Mouse (Mus musculus) midbrain, embryonic 14.5 days (tissue): ENCODE data around the gene Ceacam19. TPM values are rescaled to one million over a fixed set of nuclear protein-coding genes. Genes with fewer than 3 reads are reported as not detected.

ENCODE experiments used
- ATAC-seq: fragments of 200-750 bp; cut with Nextera tagmentation; 2 replicates; pipeline ENCODE4 v1.8.0; 2017; ENCODE audit warnings: moderate number of reproducible peaks, moderate library complexity; ENCODE audit not compliant: low FRiP score, low TSS enrichment
- DNase-seq: peaks from one replicate; pipeline ENCODE4 v3.0.0-alpha.2; 2015
- H3K27ac ChIP-seq: fragments of 300-500 bp; sonication (generic); replicated peaks from 2 replicates; pipeline ENCODE4 v1.5.1; 2014; ENCODE audit warnings: mild to moderate bottlenecking, low read depth, low read length, moderate library complexity
- H3K27me3 ChIP-seq: fragments of 300-500 bp; sonication (generic); 2 replicates; pipeline ENCODE4 v1.6.1; 2014; ENCODE audit warnings: low read length, control low read depth, mixed read lengths; ENCODE audit not compliant: control insufficient read depth, insufficient read depth
- H3K36me3 ChIP-seq: fragments of 300-500 bp; sonication (generic); 2 replicates; pipeline ENCODE4 v1.6.1; 2014; ENCODE audit warnings: low read length, control low read depth; ENCODE audit not compliant: control insufficient read depth, insufficient read depth
- H3K4me1 ChIP-seq: fragments of 300-500 bp; sonication (generic); 2 replicates; pipeline ENCODE4 v1.6.1; 2014; ENCODE audit warnings: mild to moderate bottlenecking, antibody characterized with exemption, low read length, control low read depth; ENCODE audit not compliant: control insufficient read depth, insufficient read depth
- H3K4me2 ChIP-seq: fragments of 300-500 bp; sonication (generic); 2 replicates; pipeline ENCODE4 v1.6.1; 2014; ENCODE audit warnings: mild to moderate bottlenecking, low read length, moderate library complexity
- H3K4me3 ChIP-seq: fragments of 300-500 bp; sonication (generic); replicated peaks from 2 replicates; pipeline ENCODE4 v1.5.1; 2014; ENCODE audit warnings: low read depth, low read length
- H3K9ac ChIP-seq: fragments of 300-500 bp; sonication (generic); replicated peaks from 2 replicates; pipeline ENCODE4 v1.6.1; 2014; ENCODE audit warnings: mild to moderate bottlenecking, low read length, moderate library complexity
- H3K9me3 ChIP-seq: fragments of 300-500 bp; sonication (generic); 2 replicates; pipeline ENCODE4 v1.6.1; 2016; ENCODE audit warnings: low read length, control low read depth, mixed read lengths; ENCODE audit not compliant: control insufficient read depth
- WGBS: fragments of 180-500 bp; shearing (Covaris S2); extraction: QIAGEN DNeasy Blood & Tissue Kit; methylation state at CpG from one replicate; pipeline ENCODE4 v1.1.7; 2014; 5-methylcytosine and 5-hydroxymethylcytosine counted together
- polyA plus RNA-seq: library from polyadenylated mRNA; unstranded; fragments of >200 nt; fragmentation: Nextera tagmentation; extraction: Ambion mirVana; gene quantifications from 2 replicates; pipeline ENCODE4 v1.2.1, GENCODE M21; 2014

Ceacam19 gene
- polyA plus RNA-seq, 1 experiment from 2014 or later, result not detected

- WGBS, result 90% methylated on average over 16 of the region's 16 CpGs
- ATAC-seq (no peak), DNase-seq (no peak)
- Histone ChIP-seq H3K4me3 (no peak overlapping the region), H3K9ac (no peak overlapping the region), H3K27ac (no peak overlapping the region), H3K4me1 (no peaks in the 10 kb centered on the region), H3K36me3 (no peaks in the 10 kb centered on the region), H3K9me3 (no peaks in the 10 kb centered on the region), H3K4me2 (no peak overlapping the region), H3K27me3 (no peaks in the 10 kb centered on the region)
Observed at GRCm38 (mm10) chr7:19867751-19868399, 19.9 kb downstream of the Ceacam19 start.

- no peak for DNase-seq
- no peaks in the 10 kb centered on the region for H3K27me3 ChIP-seq
- WGBS, result 89% methylated on average over 6 of the region's 6 CpGs
- no peak overlapping the region for H3K9ac ChIP-seq
- ATAC-seq, result no peak
- H3K36me3 ChIP-seq, result no peaks in the 10 kb centered on the region
- no peak overlapping the region for H3K27ac ChIP-seq
- H3K4me3 ChIP-seq, result no peak overlapping the region
- no peaks in the 10 kb centered on the region for H3K4me1 ChIP-seq
- no peak overlapping the region for H3K4me2 ChIP-seq
- H3K9me3 ChIP-seq, result no peaks in the 10 kb centered on the region
Observed at GRCm38 (mm10) chr7:19866490-19866889, 21.3 kb downstream of the Ceacam19 start.

GRCm38 (mm10) chr7:19865246-19866036 is 22.3 kb downstream of the Ceacam19 start:
- H3K4me2 ChIP-seq, result no peak overlapping the region
- no peaks in the 10 kb centered on the region for H3K27me3 ChIP-seq
- no peaks in the 10 kb centered on the region for H3K36me3 ChIP-seq
- H3K4me1 ChIP-seq, result no peaks in the 10 kb centered on the region
- H3K4me3 ChIP-seq, result no peak overlapping the region
- DNase-seq (no peak), ATAC-seq (no peak)
- no peak overlapping the region for H3K27ac ChIP-seq
- H3K9ac ChIP-seq, result no peak overlapping the region
- no peaks in the 10 kb centered on the region for H3K9me3 ChIP-seq
- 86% methylated on average over 8 of the region's 8 CpGs for WGBS

GRCm38 (mm10) chr7:19864241-19864640 is 23.5 kb downstream of the Ceacam19 start:
- H3K4me2 ChIP-seq, result no peak overlapping the region
- no peak for DNase-seq
- H3K4me3 ChIP-seq, result no peak overlapping the region
- no peaks in the 10 kb centered on the region for H3K36me3 ChIP-seq
- H3K27me3 ChIP-seq, result no peaks in the 10 kb centered on the region
- H3K9me3 ChIP-seq, result no peaks in the 10 kb centered on the region
- H3K27ac ChIP-seq, result no peak overlapping the region
- H3K4me1 ChIP-seq, result no peaks in the 10 kb centered on the region
- no peak overlapping the region for H3K9ac ChIP-seq
- WGBS, result 36% methylated on average over 2 of the region's 2 CpGs
- ATAC-seq, result no peak

GRCm38 (mm10) chr7:19861199-19861598 is 26.6 kb downstream of the Ceacam19 start, which contains the start of gene Ceacam16:
Gene Ceacam16 (minus strand): TSS chr7:19861299.
- H3K36me3 ChIP-seq, result no peaks in the 10 kb centered on the region
- H3K4me3 ChIP-seq, result no peak within 1 kb of the TSS
- no peak within 1 kb of the TSS for H3K4me2 ChIP-seq
- H3K4me1 ChIP-seq, result no peaks in the 10 kb centered on the region
- 81% methylated on average over 9 of the region's 9 CpGs for WGBS
- no peak within 1 kb of the TSS for H3K9ac ChIP-seq
- ATAC-seq, result no peak
- no peak within 1 kb of the TSS for H3K27ac ChIP-seq
- no peaks in the 10 kb centered on the region for H3K9me3 ChIP-seq
- no peak for DNase-seq
- H3K27me3 ChIP-seq, result no peaks in the 10 kb centered on the region

- 77% methylated on average over 10 of the region's 10 CpGs for WGBS
Observed at GRCm38 (mm10) chr7:19859740-19860139, 28.0 kb downstream of the Ceacam19 start.

GRCm38 (mm10) chr7:19856283-19856682 is 31.5 kb downstream of the Ceacam19 start:
- Histone ChIP-seq H3K9me3 (no peaks in the 10 kb centered on the region), H3K4me2 (no peak overlapping the region), H3K4me1 (0 out of 2 replicates have a peak, but pooled peaks cover 4% of the 10 kb centered on the region), H3K9ac (no peak overlapping the region), H3K27me3 (no peaks in the 10 kb centered on the region), H3K36me3 (no peaks in the 10 kb centered on the region), H3K27ac (no peak overlapping the region), H3K4me3 (no peak overlapping the region)
- ATAC-seq (no peak), DNase-seq (no peak)
- 91% methylated on average over 6 of the region's 6 CpGs for WGBS

More at GRCm38 (mm10) chr7:19859740-19860139, 28.0 kb downstream of the Ceacam19 start:
- H3K4me1 ChIP-seq, result no peaks in the 10 kb centered on the region
- no peaks in the 10 kb centered on the region for H3K36me3 ChIP-seq
- H3K4me2 ChIP-seq, result no peak overlapping the region
- no peak overlapping the region for H3K27ac ChIP-seq
- no peaks in the 10 kb centered on the region for H3K27me3 ChIP-seq
- no peak overlapping the region for H3K4me3 ChIP-seq
- no peak overlapping the region for H3K9ac ChIP-seq
- no peak for DNase-seq
- no peaks in the 10 kb centered on the region for H3K9me3 ChIP-seq
- ATAC-seq, result no peak

- Histone ChIP-seq H3K27me3 (no peaks in the 10 kb centered on the region), H3K9me3 (no peaks in the 10 kb centered on the region), H3K9ac (no peak overlapping the region), H3K4me1 (0 out of 2 replicates have a peak, but pooled peaks cover 4% of the 10 kb centered on the region), H3K36me3 (no peaks in the 10 kb centered on the region), H3K4me2 (no peak overlapping the region), H3K4me3 (no peak overlapping the region), H3K27ac (no peak overlapping the region)
- no peak for DNase-seq
- 91% methylated on average over 5 of the region's 5 CpGs for WGBS
- ATAC-seq, result no peak
Observed at GRCm38 (mm10) chr7:19855663-19856062, 32.1 kb downstream of the Ceacam19 start.
